Mouse (Mus musculus) lung, postnatal 0 days (tissue): ENCODE results near the gene Ctxn1. TPM values are rescaled to one million over a fixed set of nuclear protein-coding genes. Genes with fewer than 3 reads are reported as not detected.
A peak's percentile ranks its signal among the peaks of the same experiment; 100 is the strongest.

Experiments
- ATAC-seq: fragments of 200-750 bp; cut with Nextera tagmentation; 2 replicates; pipeline ENCODE4 v1.8.0; 2017; ENCODE audit warnings: moderate library complexity
- DNase-seq: peaks from one replicate; pipeline ENCODE4 v3.0.0-alpha.2; 2016; ENCODE audit warnings: low spot score
- H3K27ac ChIP-seq: fragments of 300-500 bp; sonication (generic); 2 replicates; pipeline ENCODE4 v1.5.1; 2014; ENCODE audit warnings: antibody characterized with exemption, mild to moderate bottlenecking, low read length, mixed read lengths
- H3K27me3 ChIP-seq: fragments of 300-500 bp; sonication (generic); replicated peaks from 2 replicates; pipeline ENCODE4 v1.6.1; 2014; ENCODE audit warnings: low read length, mixed read lengths; ENCODE audit not compliant: insufficient read depth
- H3K36me3 ChIP-seq: fragments of 300-500 bp; sonication (generic); 2 replicates; pipeline ENCODE4 v1.6.1; 2014; ENCODE audit warnings: low read length, mixed read lengths; ENCODE audit not compliant: insufficient read depth
- H3K4me1 ChIP-seq: fragments of 300-500 bp; sonication (generic); 2 replicates; pipeline ENCODE4 v1.6.1; 2014; ENCODE audit warnings: antibody characterized with exemption, low read depth, low read length, mixed read lengths; ENCODE audit not compliant: insufficient read depth
- H3K4me2 ChIP-seq: fragments of 300-500 bp; sonication (generic); replicated peaks from 2 replicates; pipeline ENCODE4 v1.6.1; 2014; ENCODE audit warnings: low read depth, mild to moderate bottlenecking, low read length, moderate library complexity, mixed read lengths
- H3K4me3 ChIP-seq: fragments of 300-500 bp; sonication (generic); 2 replicates; pipeline ENCODE4 v1.5.1; 2014; ENCODE audit warnings: low read depth, low read length
- H3K9ac ChIP-seq: fragments of 300-500 bp; sonication (generic); replicated peaks from 2 replicates; pipeline ENCODE4 v1.6.1; 2014; ENCODE audit warnings: low read depth, mild to moderate bottlenecking
- H3K9me3 ChIP-seq: fragments of 300-500 bp; sonication (generic); 2 replicates; pipeline ENCODE4 v1.6.1; 2016; ENCODE audit warnings: low read length, mixed read lengths
- CTCF ChIP-seq: IDR thresholded peaks from 2 replicates; pipeline ENCODE4 v1.5.1; 2016; ENCODE audit warnings: antibody characterized with exemption, mild to moderate bottlenecking
- EP300 ChIP-seq: IDR thresholded peaks from 2 replicates; pipeline ENCODE4 v1.6.1; 2016; ENCODE audit warnings: antibody characterized with exemption, mild to moderate bottlenecking, control low read depth
- WGBS: fragments of 180-500 bp; shearing (Covaris S2); extraction: QIAGEN DNeasy Blood & Tissue Kit; methylation state at CpG from one replicate; pipeline ENCODE4 v1.1.7; 2014; 5-methylcytosine and 5-hydroxymethylcytosine counted together
- polyA plus RNA-seq: library from polyadenylated mRNA; unstranded; fragments of >200 nt; fragmentation: Nextera tagmentation; extraction: Ambion mirVana; gene quantifications from 2 replicates; pipeline ENCODE4 v1.2.1, GENCODE M21; 2015

Gene Ctxn1
- polyA plus RNA-seq, 1 experiment from 2014 or later = 35.1 TPM

- peak; percentile 97 for DNase-seq
- peak; percentile 95 for ATAC-seq
- Histone ChIP-seq H3K9me3 (no peaks in the 10 kb centered on the region), H3K4me3 (peak within 1 kb of the TSS; percentile 85), H3K27me3 (no peaks in the 10 kb centered on the region), H3K9ac (peak within 1 kb of the TSS; percentile 82), H3K4me1 (peaks cover 4% of the 10 kb centered on the region; the same call in 1 of the 2 replicates), H3K27ac (peak within 1 kb of the TSS; percentile 74), H3K36me3 (0 out of 2 replicates have a peak, but pooled peaks cover 4% of the 10 kb centered on the region), H3K4me2 (peak within 1 kb of the TSS; percentile 86)
- TF ChIP-seq CTCF (no peak), EP300 (no peak)
- WGBS = under 1% methylated on average over 69 of the region's 69 CpGs
These were observed 5.9 kb downstream of the Ctxn1 start, which contains the start of gene Snapc2 for GRCm38 (mm10) chr8:4252934-4253841. Gene Snapc2, plus strand, starts transcription at chr8:4253080.

DNA sequence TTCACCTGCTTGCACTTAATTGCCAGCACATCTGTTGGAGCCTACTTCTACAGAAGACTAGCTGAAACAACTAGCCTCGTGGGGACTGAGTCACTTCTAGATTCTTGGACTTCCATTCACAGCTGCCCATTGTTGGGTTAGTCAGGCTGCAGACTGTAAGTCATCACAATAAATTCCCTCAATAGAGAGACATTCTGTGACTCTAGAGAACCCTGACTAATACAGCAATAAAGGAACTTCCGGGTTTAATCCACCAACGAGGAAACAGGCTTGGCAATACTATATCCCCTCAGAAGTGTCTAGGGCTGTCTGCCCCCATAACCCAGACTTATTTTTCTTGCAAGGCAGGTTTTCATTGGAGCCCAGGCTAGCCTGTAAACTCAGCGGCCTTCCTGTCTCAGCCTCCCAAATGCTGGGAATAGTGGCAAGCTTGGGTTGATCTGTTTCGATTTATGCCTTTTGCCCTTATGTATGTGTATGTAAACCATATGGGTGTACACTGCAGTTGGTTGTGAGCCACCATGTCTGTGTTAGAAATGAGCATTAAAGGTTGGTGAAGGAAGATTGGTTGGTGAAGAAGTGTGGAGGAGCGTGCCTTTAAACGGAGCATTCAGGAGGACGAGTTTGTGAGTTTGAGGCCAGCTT lies 6.8 kb downstream of the Ctxn1 start:
- DNase-seq = no peak
- no peak for TF ChIP-seq EP300
- TF ChIP-seq CTCF = no peak
- WGBS = 42% methylated on average over 8 of the region's 8 CpGs
- peaks cover 4% of the 10 kb centered on the region; the same call in 1 of the 2 replicates for H3K4me1 ChIP-seq
- H3K36me3 ChIP-seq = 0 out of 2 replicates have a peak, but pooled peaks cover 4% of the 10 kb centered on the region
- H3K9ac ChIP-seq = peak overlapping the region; percentile 82
- no peaks in the 10 kb centered on the region for H3K9me3 ChIP-seq
- peak overlapping the region; percentile 74; the same call in 1 of the 2 replicates for H3K27ac ChIP-seq
- H3K4me3 ChIP-seq = peak overlapping the region; percentile 85
- H3K4me2 ChIP-seq = peak overlapping the region; percentile 86
- no peaks in the 10 kb centered on the region for H3K27me3 ChIP-seq
- no peak for ATAC-seq

DNA sequence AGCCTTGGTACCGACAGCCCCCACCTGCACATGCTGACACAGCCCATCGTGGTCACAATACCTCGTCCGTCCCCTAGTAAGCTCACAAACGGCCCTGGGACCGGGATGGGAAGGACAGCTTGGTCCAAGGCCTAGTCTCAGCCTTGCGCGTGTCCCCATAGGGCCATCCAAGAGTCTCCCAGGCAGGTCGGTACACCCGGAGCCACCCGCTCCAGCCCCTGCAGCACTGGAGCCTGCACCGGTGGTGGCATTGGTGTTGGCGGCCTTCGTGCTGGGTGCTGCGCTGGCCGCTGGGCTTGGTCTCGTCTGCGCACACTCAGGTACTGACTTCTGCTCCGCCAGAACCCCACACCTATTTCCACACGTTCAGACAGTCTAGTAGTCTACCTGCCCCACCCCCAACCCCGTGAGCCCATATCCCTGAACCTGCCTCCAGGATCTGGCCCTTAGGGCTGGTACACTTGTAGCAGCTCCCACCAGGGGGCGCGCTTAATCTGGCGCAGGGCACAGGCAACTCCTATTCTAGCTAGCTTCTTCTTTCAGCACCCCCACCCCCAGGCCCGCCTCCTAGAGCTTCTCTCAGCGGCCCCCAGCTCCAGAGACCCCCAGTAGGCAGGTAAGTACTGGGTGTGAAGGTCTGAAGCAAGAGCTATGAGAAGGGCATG lies 8.6 kb downstream of the Ctxn1 start:
- peak; percentile 32 for ATAC-seq
- TF ChIP-seq EP300 (no peak), CTCF (peak; percentile 89)
- Histone ChIP-seq H3K9me3 (no peaks in the 10 kb centered on the region), H3K27ac (no peak overlapping the region), H3K4me2 (no peak overlapping the region), H3K4me3 (no peak overlapping the region), H3K4me1 (peaks cover 4% of the 10 kb centered on the region; the same call in 1 of the 2 replicates), H3K9ac (no peak overlapping the region), H3K27me3 (no peaks in the 10 kb centered on the region), H3K36me3 (peaks cover 7% of the 10 kb centered on the region; the same call in 1 of the 2 replicates)
- peak; percentile 85 for DNase-seq
- WGBS = 43% methylated on average over 26 of the region's 26 CpGs

DNA sequence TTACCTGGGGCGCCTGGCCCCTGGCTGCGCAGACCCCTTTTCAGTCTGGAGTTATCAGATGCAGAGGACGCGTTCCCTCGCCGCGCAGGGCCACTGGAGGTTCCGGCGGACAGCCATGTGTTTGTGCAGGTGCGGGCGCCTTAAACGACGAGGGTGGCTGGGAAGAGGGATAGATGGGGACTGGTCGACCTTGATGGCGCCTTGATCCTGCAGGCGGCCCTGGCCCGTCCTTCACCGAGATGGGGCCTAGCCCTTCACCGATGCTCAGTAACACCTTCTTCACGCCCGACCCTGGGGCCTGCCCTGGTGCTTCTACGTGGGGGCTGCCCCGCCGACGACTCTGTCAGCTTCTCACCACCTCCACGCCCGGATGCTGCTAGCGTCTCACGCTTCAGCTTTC lies 9.9 kb downstream of the Ctxn1 start:
- Histone ChIP-seq H3K27ac (no peak overlapping the region), H3K9me3 (no peaks in the 10 kb centered on the region), H3K4me1 (peaks cover 4% of the 10 kb centered on the region; the same call in 1 of the 2 replicates), H3K4me3 (no peak overlapping the region), H3K36me3 (peaks cover 13% of the 10 kb centered on the region), H3K9ac (no peak overlapping the region), H3K4me2 (no peak overlapping the region), H3K27me3 (no peaks in the 10 kb centered on the region)
- DNase-seq = no peak
- WGBS = 19% methylated on average over 29 of the region's 29 CpGs
- no peak for ATAC-seq
- no peak for TF ChIP-seq EP300
- no peak for TF ChIP-seq CTCF

- Histone ChIP-seq H3K27me3 (no peaks in the 10 kb centered on the region), H3K36me3 (peaks cover 23% of the 10 kb centered on the region), H3K4me2 (no peak within 1 kb of the TSS), H3K27ac (no peak within 1 kb of the TSS), H3K4me3 (no peak within 1 kb of the TSS), H3K9ac (no peak within 1 kb of the TSS), H3K4me1 (peaks cover 4% of the 10 kb centered on the region; the same call in 1 of the 2 replicates), H3K9me3 (no peaks in the 10 kb centered on the region)
- TF ChIP-seq CTCF (no peak), EP300 (no peak)
- ATAC-seq (no peak), DNase-seq (no peak)
- WGBS = 72% methylated on average over 15 of the region's 15 CpGs
These were observed 11.0 kb downstream of the Ctxn1 start, which contains the start of gene Tgfbr3l for GRCm38 (mm10) chr8:4247951-4248540. Gene Tgfbr3l, plus strand, starts transcription at chr8:4248214.
